Mouse (Mus musculus) olfactory bulb, adult 2 months (tissue): ENCODE results near the gene Gtf3c1. TPM values are rescaled to one million over a fixed set of nuclear protein-coding genes. Genes with fewer than 3 reads are reported as not detected.

Experiments used
- H3K27ac ChIP-seq: fragments of 200-500 bp; 2 replicates; pipeline ENCODE4 v1.5.1; 2012; ENCODE audit warnings: low read depth, low read length; ENCODE audit not compliant: insufficient read depth
- H3K4me1 ChIP-seq: fragments of 200-500 bp; 2 replicates; pipeline ENCODE4 v1.6.1; 2012; ENCODE audit warnings: low read length; ENCODE audit not compliant: control insufficient read depth, insufficient read depth
- H3K4me3 ChIP-seq: fragments of 200-500 bp; 2 replicates; pipeline ENCODE4 v1.5.1; 2012; ENCODE audit warnings: mild to moderate bottlenecking, low read depth, low read length, moderate library complexity; ENCODE audit not compliant: insufficient read depth
- CTCF ChIP-seq: fragments of 200-500 bp; IDR thresholded peaks from 2 replicates; pipeline ENCODE4 v1.5.1; 2012; ENCODE audit warnings: low read depth, mild to moderate bottlenecking, low read length, moderate library complexity; ENCODE audit not compliant: insufficient read depth
- POLR2A ChIP-seq: fragments of 200-500 bp; IDR thresholded peaks from 2 replicates; pipeline ENCODE4 v1.6.1; 2012; ENCODE audit warnings: mild to moderate bottlenecking, low read depth, low read length, moderate library complexity; ENCODE audit not compliant: insufficient read depth
- WGBS: fragments of 180-500 bp; shearing (Covaris S2); methylation state at CpG from one replicate; pipeline ENCODE4 v1.1.7; 2018; 5-methylcytosine and 5-hydroxymethylcytosine counted together
- polyA plus RNA-seq: library from polyadenylated mRNA; stranded (reverse); fragments of >200 nt; gene quantifications from 2 replicates; pipeline ENCODE4 v1.2.4, GENCODE M21; 2012; ENCODE audit warnings: low replicate concordance; ENCODE audit not compliant: missing spikeins, insufficient read depth, insufficient read length

Gtf3c1 gene
- polyA plus RNA-seq, 1 experiment: not detected

GRCm38 (mm10) chr7:125601821-125602448, 105.6 kb downstream of the Gtf3c1 start:
- Histone ChIP-seq H3K4me1 (no peaks in the 10 kb centered on the region), H3K27ac (no peak overlapping the region), H3K4me3 (no peak overlapping the region)
- WGBS: 74% methylated on average over 11 of the region's 11 CpGs
- TF ChIP-seq CTCF (no peak), POLR2A (no peak)

GRCm38 (mm10) chr7:125601280-125601670, 106.3 kb downstream of the Gtf3c1 start:
- 89% methylated on average over 6 of the region's 6 CpGs for WGBS

GRCm38 (mm10) chr7:125600612-125601279, 106.8 kb downstream of the Gtf3c1 start:
- H3K4me1 ChIP-seq: no peaks in the 10 kb centered on the region
- TF ChIP-seq POLR2A (no peak), CTCF (no peak)
- 55% methylated on average over 6 of the region's 6 CpGs for WGBS
- no peak overlapping the region for H3K4me3 ChIP-seq
- H3K27ac ChIP-seq: no peak overlapping the region

More at GRCm38 (mm10) chr7:125601280-125601670, 106.3 kb downstream of the Gtf3c1 start:
- no peak overlapping the region for H3K27ac ChIP-seq
- TF ChIP-seq POLR2A: no peak
- TF ChIP-seq CTCF: no peak
- H3K4me1 ChIP-seq: no peaks in the 10 kb centered on the region
- H3K4me3 ChIP-seq: no peak overlapping the region

- Histone ChIP-seq H3K27ac (no peak overlapping the region), H3K4me3 (no peak overlapping the region), H3K4me1 (no peaks in the 10 kb centered on the region)
- TF ChIP-seq CTCF (no peak), POLR2A (no peak)
- WGBS: 79% methylated on average over 10 of the region's 10 CpGs
Observed at GRCm38 (mm10) chr7:125600136-125600535, 107.4 kb downstream of the Gtf3c1 start.

GRCm38 (mm10) chr7:125599373-125599973, 108.1 kb downstream of the Gtf3c1 start:
- TF ChIP-seq POLR2A: no peak
- TF ChIP-seq CTCF: no peak
- 73% methylated on average over 4 of the region's 4 CpGs for WGBS

GRCm38 (mm10) chr7:125597516-125598347, 109.8 kb downstream of the Gtf3c1 start:
- 86% methylated on average over 11 of the region's 11 CpGs for WGBS

More at GRCm38 (mm10) chr7:125599373-125599973, 108.1 kb downstream of the Gtf3c1 start:
- Histone ChIP-seq H3K4me3 (no peak overlapping the region), H3K27ac (no peak overlapping the region), H3K4me1 (no peaks in the 10 kb centered on the region)

GRCm38 (mm10) chr7:125597083-125597482, 110.5 kb downstream of the Gtf3c1 start:
- Histone ChIP-seq H3K4me3 (no peak overlapping the region), H3K27ac (no peak overlapping the region), H3K4me1 (no peaks in the 10 kb centered on the region)
- WGBS: 79% methylated on average over 9 of the region's 9 CpGs
- TF ChIP-seq POLR2A (no peak), CTCF (no peak)

More at GRCm38 (mm10) chr7:125597516-125598347, 109.8 kb downstream of the Gtf3c1 start:
- TF ChIP-seq CTCF (no peak), POLR2A (no peak)
- Histone ChIP-seq H3K4me1 (no peaks in the 10 kb centered on the region), H3K4me3 (no peak overlapping the region), H3K27ac (no peak overlapping the region)

- WGBS: 46% methylated on average over 3 of the region's 3 CpGs
- no peaks in the 10 kb centered on the region for H3K4me1 ChIP-seq
- H3K4me3 ChIP-seq: no peak overlapping the region
- no peak overlapping the region for H3K27ac ChIP-seq
- TF ChIP-seq POLR2A (no peak), CTCF (no peak)
Observed at GRCm38 (mm10) chr7:125596406-125596805, 111.2 kb downstream of the Gtf3c1 start.

- Histone ChIP-seq H3K4me3 (no peak overlapping the region), H3K27ac (no peak overlapping the region), H3K4me1 (no peaks in the 10 kb centered on the region)
- TF ChIP-seq POLR2A (no peak), CTCF (no peak)
- 89% methylated on average over 4 of the region's 4 CpGs for WGBS
Observed at GRCm38 (mm10) chr7:125593831-125594230, 113.7 kb downstream of the Gtf3c1 start.

Other genes starting within 250 kb of the Gtf3c1 start
- not detected in 2 replicates for gene Nsmce1, start 216.2 kb downstream of the Gtf3c1 start, polyA plus RNA-seq
- not detected in 2 replicates for gene Il4ra, start 155.7 kb downstream of the Gtf3c1 start, polyA plus RNA-seq
- not detected in 2 replicates for gene Il21r, start 104.4 kb downstream of the Gtf3c1 start, polyA plus RNA-seq
- 351 TPM in 1 of 2 replicates, not detected in the other for gene D430042O09Rik, start 108 bp upstream of the Gtf3c1 start, polyA plus RNA-seq